Mouse (Mus musculus) embryo, embryonic 11.5 days (tissue): Measurements from ENCODE around the gene Gabrr2.
A peak's percentile ranks its signal among the peaks of the same experiment; 100 is the strongest.
"Not testable (repeated sequence)": the region's sequence is repeated elsewhere in the genome, so short reads cannot be mapped to it uniquely, and the experiment has no call there.

ENCODE experiments used
- DNase-seq: peaks from one replicate; pipeline ENCODE4 v3.0.0-alpha.2; 2012; ENCODE audit warnings: low read depth, low spot score

Gene Gabrr2

GRCm38 (mm10) chr4:33068894-33069293, 6.1 kb downstream of the Gabrr2 start:
- DNase-seq: no peak

- DNase-seq: no peak
These were observed 7.5 kb downstream of the Gabrr2 start for GRCm38 (mm10) chr4:33070326-33070725.

- DNase-seq: no peak
These were observed 8.5 kb downstream of the Gabrr2 start for GRCm38 (mm10) chr4:33071337-33071736.

GRCm38 (mm10) chr4:33072526-33073161, 9.8 kb downstream of the Gabrr2 start:
- no peak for DNase-seq

GRCm38 (mm10) chr4:33074406-33074805, 11.6 kb downstream of the Gabrr2 start:
- no peak for DNase-seq

- DNase-seq: no peak
These were observed 12.1 kb downstream of the Gabrr2 start for GRCm38 (mm10) chr4:33074851-33075250.

GRCm38 (mm10) chr4:33075776-33076524, 13.2 kb downstream of the Gabrr2 start:
- DNase-seq: no peak

GRCm38 (mm10) chr4:33077161-33077560, 14.4 kb downstream of the Gabrr2 start:
- no peak for DNase-seq

- no peak for DNase-seq
These were observed 14.9 kb downstream of the Gabrr2 start for GRCm38 (mm10) chr4:33077724-33078123.

- no peak for DNase-seq
These were observed 15.7 kb downstream of the Gabrr2 start for GRCm38 (mm10) chr4:33078492-33078891.

GRCm38 (mm10) chr4:33099118-33099694, 36.4 kb downstream of the Gabrr2 start:
- DNase-seq: no peak

- DNase-seq: no peak
These were observed 47.1 kb downstream of the Gabrr2 start for GRCm38 (mm10) chr4:33109720-33110458.

- DNase-seq: no peak
These were observed 48.0 kb downstream of the Gabrr2 start for GRCm38 (mm10) chr4:33110845-33111244.

GRCm38 (mm10) chr4:33111358-33111757, 48.6 kb downstream of the Gabrr2 start:
- DNase-seq: no peak

- not testable (repeated sequence) for DNase-seq
These were observed 50.1 kb downstream of the Gabrr2 start for GRCm38 (mm10) chr4:33112866-33113265.

- peak; percentile 65 for DNase-seq
These were observed 56.3 kb downstream of the Gabrr2 start for GRCm38 (mm10) chr4:33119118-33119517.

- peak; percentile 19 for DNase-seq
These were observed 61.7 kb downstream of the Gabrr2 start for GRCm38 (mm10) chr4:33124493-33124892.

GRCm38 (mm10) chr4:33125409-33126084, 62.7 kb downstream of the Gabrr2 start:
- DNase-seq: no peak

GRCm38 (mm10) chr4:33132221-33132620, 69.4 kb downstream of the Gabrr2 start, which contains the start of gene Gabrr1:
Gene Gabrr1, plus strand, starts transcription at chr4:33132521.
- no peak for DNase-seq
